Mouse (Mus musculus) hindbrain, postnatal 0 days (tissue): ENCODE measurements around the gene Otx2. TPM values are rescaled to one million over a fixed set of nuclear protein-coding genes. Genes with fewer than 3 reads are reported as not detected.
A peak's percentile ranks its signal among the peaks of the same experiment; 100 is the strongest.

Experiments used
- ATAC-seq: fragments of 200-750 bp; cut with Nextera tagmentation; 2 replicates; pipeline ENCODE4 v1.8.0; 2017; ENCODE audit warnings: mild to moderate bottlenecking, moderate TSS enrichment, moderate library complexity
- DNase-seq: peaks from one replicate; pipeline ENCODE4 v3.0.0-alpha.2; 2015; ENCODE audit warnings: low spot score
- H3K27ac ChIP-seq: fragments of 300-500 bp; sonication (generic); 2 replicates; pipeline ENCODE4 v1.5.1; 2014; ENCODE audit warnings: mild to moderate bottlenecking
- H3K27me3 ChIP-seq: fragments of 300-500 bp; sonication (generic); 2 replicates; pipeline ENCODE4 v1.6.1; 2014; ENCODE audit warnings: low read length, mixed read lengths; ENCODE audit not compliant: insufficient read depth
- H3K36me3 ChIP-seq: fragments of 300-500 bp; sonication (generic); 2 replicates; pipeline ENCODE4 v1.6.1; 2014; ENCODE audit warnings: low read length, mixed read lengths; ENCODE audit not compliant: insufficient read depth
- H3K4me1 ChIP-seq: fragments of 300-500 bp; sonication (generic); 2 replicates; pipeline ENCODE4 v1.6.1; 2014; ENCODE audit warnings: antibody characterized with exemption, low read length, mixed read lengths; ENCODE audit not compliant: insufficient read depth
- H3K4me2 ChIP-seq: fragments of 300-500 bp; sonication (generic); 2 replicates; pipeline ENCODE4 v1.6.1; 2014; ENCODE audit warnings: low read depth, mild to moderate bottlenecking, low read length, moderate library complexity, mixed read lengths
- H3K4me3 ChIP-seq: fragments of 300-500 bp; sonication (generic); 2 replicates; pipeline ENCODE4 v1.5.1; 2014; ENCODE audit warnings: low read length
- H3K9ac ChIP-seq: fragments of 300-500 bp; sonication (generic); replicated peaks from 2 replicates; pipeline ENCODE4 v1.6.1; 2014; ENCODE audit warnings: mild to moderate bottlenecking, low read length, moderate library complexity, mixed read lengths
- H3K9me3 ChIP-seq: fragments of 300-500 bp; sonication (generic); 2 replicates; pipeline ENCODE4 v1.6.1; 2016; ENCODE audit warnings: low read length, mixed read lengths
- CTCF ChIP-seq: IDR thresholded peaks from 2 replicates; pipeline ENCODE4 v1.5.1; 2016; ENCODE audit warnings: antibody characterized with exemption, control low read depth, low read depth
- WGBS: fragments of 180-500 bp; shearing (Covaris S2); extraction: QIAGEN DNeasy Blood & Tissue Kit; methylation state at CpG from one replicate; pipeline ENCODE4 v1.1.7; 2014; 5-methylcytosine and 5-hydroxymethylcytosine counted together
- polyA plus RNA-seq: library from polyadenylated mRNA; unstranded; fragments of >200 nt; fragmentation: Nextera tagmentation; extraction: Ambion mirVana; gene quantifications from 2 replicates; pipeline ENCODE4 v1.2.1, GENCODE M21; 2015
- total RNA-seq: library from RNA; depleted of rRNA; stranded (reverse); fragments of >200 nt; gene quantifications from 2 replicates; pipeline ENCODE4 v1.2.3, GENCODE M21; 2014

Gene Otx2
- total and polyA plus RNA-seq, 2 experiments from 2014 or later = 33.2 to 48.4 TPM

GRCm38 (mm10) chr14:48664841-48665815, 8.5 kb downstream of the Otx2 start:
- Histone ChIP-seq H3K4me2 (peak overlapping the region; percentile 40), H3K27ac (no peak overlapping the region), H3K27me3 (peaks cover 56% of the 10 kb centered on the region), H3K9me3 (no peaks in the 10 kb centered on the region), H3K9ac (peak overlapping the region; percentile 47), H3K4me3 (peak overlapping the region; percentile 40), H3K36me3 (no peaks in the 10 kb centered on the region), H3K4me1 (no peaks in the 10 kb centered on the region)
- DNase-seq (no peak), ATAC-seq (no peak)
- WGBS = under 1% methylated on average over 50 of the region's 50 CpGs
- no peak for TF ChIP-seq CTCF

- WGBS = 2% methylated on average over 14 of the region's 14 CpGs
- ATAC-seq (no peak), DNase-seq (no peak)
- peaks cover 60% of the 10 kb centered on the region for H3K27me3 ChIP-seq
- H3K4me2 ChIP-seq = peak overlapping the region; percentile 40
- TF ChIP-seq CTCF = no peak
- H3K9me3 ChIP-seq = no peaks in the 10 kb centered on the region
- no peaks in the 10 kb centered on the region for H3K36me3 ChIP-seq
- H3K9ac ChIP-seq = peak overlapping the region; percentile 18; the same call in 1 of the 2 replicates
- no peaks in the 10 kb centered on the region for H3K4me1 ChIP-seq
- peak overlapping the region; percentile 40 for H3K4me3 ChIP-seq
- no peak overlapping the region for H3K27ac ChIP-seq
These were observed 9.4 kb downstream of the Otx2 start for GRCm38 (mm10) chr14:48664001-48664810.

DNA sequence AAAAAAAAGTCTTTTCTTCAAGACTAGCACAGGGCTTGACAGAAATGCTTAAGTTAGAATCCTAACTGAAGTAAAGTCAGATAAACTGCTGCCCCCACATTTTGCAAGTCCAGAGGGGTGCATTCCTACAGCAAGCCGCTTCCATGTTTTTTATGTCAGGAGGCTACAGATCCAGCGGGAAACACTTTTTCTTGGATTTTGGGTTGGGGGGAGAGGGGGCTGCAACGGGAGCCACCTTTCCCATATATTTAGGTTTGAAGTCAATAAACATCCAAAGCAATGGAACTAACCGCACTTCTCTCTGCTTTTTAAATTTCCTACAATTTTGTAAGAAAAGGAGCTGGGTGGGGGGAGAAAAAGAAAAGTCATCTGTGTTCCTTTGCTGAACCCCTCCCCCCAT, 10.1 kb downstream of the Otx2 start:
- TF ChIP-seq CTCF = no peak
- 6% methylated on average over 4 of the region's 4 CpGs for WGBS
- ATAC-seq (no peak), DNase-seq (no peak)
- H3K4me3 ChIP-seq = peak overlapping the region; percentile 40
- H3K4me1 ChIP-seq = no peaks in the 10 kb centered on the region
- peak overlapping the region; percentile 18; the same call in 1 of the 2 replicates for H3K9ac ChIP-seq
- no peaks in the 10 kb centered on the region for H3K9me3 ChIP-seq
- H3K27ac ChIP-seq = no peak overlapping the region
- H3K27me3 ChIP-seq = peaks cover 67% of the 10 kb centered on the region
- H3K4me2 ChIP-seq = peak overlapping the region; percentile 40
- H3K36me3 ChIP-seq = no peaks in the 10 kb centered on the region

DNA sequence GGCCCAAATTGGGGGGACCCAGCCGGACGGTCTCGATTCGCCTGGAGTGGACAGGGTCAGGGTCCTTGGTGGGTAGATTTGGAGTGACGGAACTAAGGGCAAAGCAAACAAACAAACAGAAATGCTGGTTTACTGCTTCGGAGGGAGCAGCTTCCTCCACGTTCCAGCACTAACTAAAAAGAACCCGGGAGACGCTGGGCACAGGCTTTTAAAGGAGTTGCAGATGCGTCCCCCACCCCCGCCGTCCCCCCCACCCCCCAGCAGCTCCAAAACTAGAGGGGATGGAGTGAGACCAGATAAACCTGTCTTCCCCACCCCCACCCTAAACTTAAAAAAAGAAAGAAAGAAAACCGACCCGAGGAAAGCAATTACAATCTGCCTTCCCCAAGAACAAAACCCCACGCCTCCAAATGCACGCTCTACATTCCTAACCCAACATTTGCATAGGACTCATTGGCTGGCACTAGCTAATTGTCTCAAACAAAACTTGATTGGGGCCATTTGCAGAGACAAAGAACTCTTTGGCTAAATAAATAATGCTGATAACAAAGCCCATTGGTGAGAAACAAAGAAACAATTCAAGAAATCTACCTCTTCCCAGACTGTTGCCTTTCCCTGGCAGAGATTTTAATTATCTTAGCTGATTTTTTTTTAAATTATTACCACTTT, 10.9 kb downstream of the Otx2 start:
- H3K9ac ChIP-seq = peak overlapping the region; percentile 33; the same call in 1 of the 2 replicates
- ATAC-seq (no peak), DNase-seq (no peak)
- TF ChIP-seq CTCF = no peak
- H3K27ac ChIP-seq = no peak overlapping the region
- H3K4me3 ChIP-seq = peak overlapping the region; percentile 40
- no peaks in the 10 kb centered on the region for H3K4me1 ChIP-seq
- peak overlapping the region; percentile 40 for H3K4me2 ChIP-seq
- no peaks in the 10 kb centered on the region for H3K9me3 ChIP-seq
- 3% methylated on average over 16 of the region's 16 CpGs for WGBS
- no peaks in the 10 kb centered on the region for H3K36me3 ChIP-seq
- peaks cover 71% of the 10 kb centered on the region for H3K27me3 ChIP-seq

DNA sequence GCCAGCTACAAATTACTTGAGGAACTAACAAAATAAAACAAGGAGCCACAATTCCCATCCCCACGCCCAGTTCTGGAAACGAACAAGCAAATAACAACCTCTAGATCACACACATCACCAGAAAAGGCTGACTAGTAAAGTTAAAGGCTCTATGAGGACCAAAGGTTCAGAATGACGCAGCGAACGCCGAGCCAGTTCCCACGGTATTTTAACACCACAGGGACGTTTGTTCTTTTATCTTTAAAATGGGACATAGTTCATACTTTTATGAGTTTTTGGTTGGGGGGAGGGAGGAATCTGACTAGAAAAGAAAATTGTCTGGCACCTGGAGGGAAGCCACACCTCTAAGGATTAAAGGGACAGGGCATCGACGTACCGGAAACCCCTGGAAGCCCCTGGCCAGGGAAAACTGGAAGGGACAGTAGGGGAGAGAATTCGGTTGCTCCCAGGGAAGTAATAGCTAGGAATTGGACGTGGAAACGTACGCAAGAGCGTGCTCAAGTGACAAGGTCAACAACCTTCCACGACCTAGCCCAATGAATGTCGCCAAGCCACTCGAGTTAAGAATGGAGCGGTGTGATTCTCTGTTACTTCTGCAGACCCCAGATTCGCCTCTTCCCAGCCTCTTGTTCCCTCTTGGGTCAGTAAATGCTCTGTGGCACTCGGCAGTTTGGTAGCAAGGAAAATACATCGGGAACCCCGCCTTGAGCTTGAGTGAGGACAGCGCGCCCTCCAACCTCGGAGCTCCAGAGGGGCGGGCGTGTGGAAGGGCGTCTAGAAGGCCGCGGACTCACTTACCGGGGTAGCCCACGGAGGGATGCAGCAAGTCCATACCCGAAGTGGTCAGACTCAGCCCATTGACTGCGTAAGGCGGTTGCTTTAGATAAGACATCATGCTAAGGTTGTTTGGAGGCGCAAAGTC, 11.7 kb downstream of the Otx2 start:
- Histone ChIP-seq H3K27me3 (peaks cover 71% of the 10 kb centered on the region), H3K4me2 (peak overlapping the region; percentile 40), H3K27ac (no peak overlapping the region), H3K4me3 (peak overlapping the region; percentile 40), H3K4me1 (no peaks in the 10 kb centered on the region), H3K9me3 (no peaks in the 10 kb centered on the region), H3K9ac (peak overlapping the region; percentile 33; the same call in 1 of the 2 replicates), H3K36me3 (no peaks in the 10 kb centered on the region)
- 0 out of 2 replicates have a peak, but pooled peaks have one; percentile 25 for ATAC-seq
- TF ChIP-seq CTCF = no peak
- 7% methylated on average over 38 of the region's 38 CpGs for WGBS
- DNase-seq = no peak
